Mouse (Mus musculus) v-Abl transformed pro-B cells (cell line): Measurements from ENCODE around the gene Vmn1r215.
"Not testable (repeated sequence)": the region's sequence is repeated elsewhere in the genome, so short reads cannot be mapped to it uniquely, and the experiment has no call there.

ENCODE experiments used
- in situ Hi-C, 2 experiments: fragments of 400-800 bp; cut with MboI; formaldehyde crosslinking; loops; one replicate each; pipeline ENCODE4 v1.15.1; 2025; ENCODE audit not compliant: unreplicated experiment in 2 of 2

Vmn1r215 gene

GRCm38 (mm10) chr13:23067725-23068124 is at the start of gene Vmn1r215:
TSS of gene Vmn1r215 (plus strand) at chr13:23068025.
- in situ Hi-C loops = no loop called here

GRCm38 (mm10) chr13:23018158-23018557 is 49.7 kb upstream of the Vmn1r215 start:
- in situ Hi-C loops = no loop called here

GRCm38 (mm10) chr13:23024812-23025211 is 43.0 kb upstream of the Vmn1r215 start:
- in situ Hi-C loops = no loop called here

- in situ Hi-C loops = no loop called here
Observed at GRCm38 (mm10) chr13:23030118-23030517, 37.7 kb upstream of the Vmn1r215 start, which contains the start of gene Vmn1r214. TSS of gene Vmn1r214 (plus strand) at chr13:23030418.

GRCm38 (mm10) chr13:23057778-23058177 is 10.0 kb upstream of the Vmn1r215 start:
- in situ Hi-C loops = no loop called here

- in situ Hi-C loops = no loop called here
Observed at GRCm38 (mm10) chr13:23069312-23069711, 1.5 kb downstream of the Vmn1r215 start.

- in situ Hi-C loops = no loop called here
Observed at GRCm38 (mm10) chr13:23094386-23094785, 26.6 kb downstream of the Vmn1r215 start.

GRCm38 (mm10) chr13:23118126-23118525 is 50.3 kb downstream of the Vmn1r215 start, which contains the start of gene Vmn1r217:
TSS of gene Vmn1r217 (minus strand) at chr13:23118226.
- in situ Hi-C loops = not testable (repeated sequence)

- in situ Hi-C loops = no loop called here
Observed at GRCm38 (mm10) chr13:23120611-23121010, 52.8 kb downstream of the Vmn1r215 start.
